Mouse (Mus musculus) inflammation-experienced regulatory T-cells, adult 6 months (primary cell): ENCODE results near the gene Syf2. TPM values are rescaled to one million over a fixed set of nuclear protein-coding genes. Genes with fewer than 3 reads are reported as not detected.

Source experiments
- ATAC-seq: one replicate; pipeline ENCODE4 v1.8.0; 2017
- polyA plus RNA-seq, 3 experiments: library from polyadenylated mRNA; unstranded; fragments of 100-300 nt; shearing (Covaris generic); gene quantifications; one replicate each; pipeline ENCODE4 v1.2.1; 2017

Syf2 gene
- polyA plus RNA-seq, 3 experiments from 2014 or later, result 206 to 224 (median 212) TPM

GRCm38 (mm10) chr4:134975261-134975928 lies 44.7 kb downstream of the Syf2 start:
- no peak for ATAC-seq

- no peak for ATAC-seq
Observed at GRCm38 (mm10) chr4:134975929-134976308, 45.2 kb downstream of the Syf2 start.

- no peak for ATAC-seq
Observed at GRCm38 (mm10) chr4:134978930-134979329, 48.2 kb downstream of the Syf2 start.

DNA sequence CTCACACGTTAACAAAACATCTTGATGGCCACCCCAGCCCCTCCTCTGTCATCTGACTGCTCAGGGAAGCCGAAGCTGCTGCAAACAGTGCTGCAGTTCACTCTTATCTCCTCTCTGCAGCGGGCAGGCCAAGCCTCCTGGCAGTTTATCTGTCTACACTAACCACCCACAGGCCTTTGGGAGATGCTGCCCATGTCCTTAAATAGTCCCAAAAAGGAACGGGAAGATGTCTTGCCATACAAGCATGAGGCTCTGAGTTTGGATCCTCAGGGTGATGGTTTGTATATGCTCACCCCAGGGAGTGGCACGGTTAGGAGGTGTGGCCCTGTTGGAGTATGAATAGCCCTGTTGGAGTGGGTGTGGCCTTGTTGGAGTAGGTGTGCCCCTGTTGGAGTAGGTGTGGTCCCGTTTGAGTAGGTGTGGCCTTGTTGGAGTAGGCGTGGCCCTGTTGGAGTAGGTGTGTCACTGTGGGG lies 51.3 kb downstream of the Syf2 start:
- ATAC-seq, result no peak

DNA sequence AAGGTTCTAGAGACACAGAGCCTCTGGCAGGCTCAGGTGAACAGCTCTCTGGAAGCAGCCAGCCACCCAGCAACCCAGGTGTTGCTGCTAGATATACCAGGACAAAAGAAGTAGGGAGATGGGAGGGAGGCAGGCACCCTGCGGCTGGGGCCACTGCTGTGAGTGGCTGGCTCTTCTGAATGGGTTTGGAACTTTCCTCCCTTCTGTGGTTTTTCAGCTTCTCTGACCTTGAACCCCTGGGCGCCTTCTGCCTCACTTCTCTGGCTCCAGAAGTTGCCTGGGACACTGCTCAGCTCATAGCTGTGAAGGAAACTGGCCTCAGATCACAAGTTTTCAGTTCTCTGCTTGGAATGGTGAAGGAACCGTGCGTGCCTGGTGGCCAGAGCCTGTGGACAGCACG lies 52.4 kb downstream of the Syf2 start:
- no peak for ATAC-seq

DNA sequence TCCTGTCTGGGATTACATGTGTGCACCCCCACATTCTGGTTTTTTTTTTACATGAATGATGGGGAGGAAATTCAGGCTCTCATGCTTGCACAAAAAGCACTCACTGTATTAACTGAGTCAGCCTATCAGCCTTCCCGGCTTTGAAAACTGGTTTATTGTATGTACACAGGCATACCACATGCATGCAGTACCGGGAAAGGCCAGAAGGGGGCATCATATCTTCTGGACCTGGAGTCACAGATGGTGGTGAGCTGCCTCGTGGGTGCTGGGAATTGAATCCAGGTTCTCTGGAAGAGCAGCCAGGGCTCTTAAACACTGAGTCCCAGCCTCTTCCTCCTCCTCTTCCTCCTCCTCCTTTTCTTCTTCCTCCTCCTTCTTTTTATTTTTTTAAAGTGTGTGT lies 53.9 kb downstream of the Syf2 start:
- ATAC-seq, result no peak

DNA sequence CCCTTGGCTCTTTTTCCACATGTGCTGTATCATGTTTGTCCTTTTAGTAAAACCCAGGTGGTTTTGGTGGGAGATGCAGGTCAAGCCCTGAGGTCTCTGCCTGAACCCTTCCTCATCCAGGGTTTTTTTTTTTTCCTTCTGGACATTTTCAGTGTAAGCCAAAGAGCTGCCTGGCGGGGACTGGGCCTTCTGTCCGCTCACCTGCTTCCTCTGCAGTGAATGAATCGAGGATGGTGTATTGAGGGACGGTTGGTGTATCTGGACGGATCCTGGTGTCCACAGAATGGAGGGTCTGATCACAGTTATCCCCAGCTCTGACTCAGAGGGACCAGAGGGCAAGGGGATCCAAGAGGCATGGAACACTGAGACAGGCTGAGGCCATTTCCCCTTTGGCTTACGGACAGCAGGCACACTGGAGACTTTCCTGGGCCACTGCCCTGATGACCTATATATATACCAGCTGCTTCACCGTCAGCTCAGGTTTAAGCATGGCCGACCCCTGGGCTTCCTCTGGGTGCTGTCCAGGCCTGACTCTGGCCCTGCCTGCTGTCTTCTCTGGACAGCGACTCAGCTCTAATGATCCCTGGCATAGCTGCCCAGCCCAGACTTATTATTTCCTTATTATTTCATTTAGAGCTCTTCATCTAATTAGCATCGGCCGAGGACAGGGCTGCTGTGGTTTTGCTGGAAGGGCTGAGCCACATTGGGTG lies 55.1 kb downstream of the Syf2 start:
- ATAC-seq, result no peak

DNA sequence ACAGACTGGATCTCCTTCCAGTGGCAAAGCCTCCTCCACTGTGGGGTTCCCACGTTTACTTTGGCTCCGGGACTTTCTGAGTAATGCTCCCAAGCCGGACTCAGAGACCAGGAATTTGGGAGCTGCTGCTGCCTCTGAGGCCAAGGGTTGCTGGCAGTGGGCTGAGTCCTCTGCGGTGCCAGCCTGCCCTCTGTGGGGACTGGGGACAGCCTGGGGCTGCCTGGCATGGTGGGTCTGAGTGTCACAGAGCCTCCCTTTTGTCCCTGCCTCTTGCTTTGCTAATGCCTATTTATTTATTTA lies 55.6 kb downstream of the Syf2 start:
- no peak for ATAC-seq

DNA sequence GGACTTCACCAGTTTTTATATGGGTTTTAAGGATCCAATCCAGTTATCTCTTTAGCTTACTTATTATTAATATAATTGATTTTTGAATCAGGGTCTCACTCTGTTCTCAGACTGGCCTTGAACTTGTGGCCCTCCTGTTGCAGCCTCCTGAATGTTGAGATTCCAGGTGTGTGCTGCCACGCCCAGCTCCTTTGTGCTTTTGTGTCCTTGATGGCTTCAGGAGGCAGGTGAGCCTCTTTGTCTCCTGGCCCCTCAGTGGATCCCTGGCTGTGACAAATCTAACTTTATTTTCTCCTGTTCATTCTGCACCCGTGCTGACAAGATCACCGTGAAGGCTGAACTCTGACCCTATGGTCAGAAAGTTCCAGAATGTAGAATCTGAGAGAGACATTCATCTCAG lies 56.3 kb downstream of the Syf2 start:
- ATAC-seq, result no peak

Other genes with a start within 250 kb of the Syf2 start
- gene Man1c1, start 226.6 kb upstream of the Syf2 start, polyA plus RNA-seq, result 1 to 10 TPM in 2 of 3 experiments, under 1 TPM in 1; 0.90 to 1.9 (median 1.1) TPM
- 10 to 100 TPM; 14.2 to 31.3 (median 24.4) TPM for gene Ldlrap1, start 162.9 kb upstream of the Syf2 start, polyA plus RNA-seq
- 1 to 10 TPM; 3.4 to 5.5 (median 5.4) TPM for gene Maco1, start 77.6 kb upstream of the Syf2 start, polyA plus RNA-seq
- gene Rhd, start 66.4 kb upstream of the Syf2 start, polyA plus RNA-seq, result under 1 TPM in 2 of 3 experiments, not detected in 1; 0.31 to 0.36 TPM
- 100 to 1,000 TPM; 542 to 558 (median 542) TPM for gene Tmem50a, start 15.9 kb upstream of the Syf2 start, polyA plus RNA-seq
- gene Rsrp1, start 7.3 kb upstream of the Syf2 start, polyA plus RNA-seq, result 100 to 1,000 TPM; 184 to 307 (median 297) TPM
- 10 to 100 TPM in 2 of 3 experiments, 1 to 10 TPM in 1; 9.2 to 26.5 (median 11.1) TPM for gene Runx3, start 189.8 kb downstream of the Syf2 start, polyA plus RNA-seq